Mouse (Mus musculus): Measurements from ENCODE around the gene Sync. TPM values are rescaled to one million over a fixed set of nuclear protein-coding genes. Genes with fewer than 3 reads are reported as not detected.

The Sync gene
- polyA plus RNA-seq, 1 experiment from 2014 or later: 1.8 TPM

- no peak for ATAC-seq (ENCODE audit: low FRiP score)
- Histone ChIP-seq H3K4me3 (no peak overlapping the region), H3K9me3 (replicated peaks) (no peaks in the 10 kb centered on the region), H3K4me2 (replicated peaks) (no peak overlapping the region), H3K27me3 (no peaks in the 10 kb centered on the region), H3K4me1 (no peaks in the 10 kb centered on the region), H3K27ac (no peak overlapping the region), H3K36me3 (peaks cover 33% of the 10 kb centered on the region), H3K9ac (no peak overlapping the region)
- 79% methylated on average over 6 of the region's 6 CpGs for WGBS
Measured at GRCm38 (mm10) chr4:129351111-129351510, 63.7 kb downstream of the Sync start.

- H3K4me2 ChIP-seq (replicated peaks): no peak overlapping the region
- no peak overlapping the region for H3K4me3 ChIP-seq
- no peaks in the 10 kb centered on the region for H3K27me3 ChIP-seq
- no peaks in the 10 kb centered on the region for H3K4me1 ChIP-seq
- 90% methylated on average over 12 of the region's 12 CpGs for WGBS
- H3K9me3 ChIP-seq (replicated peaks): no peaks in the 10 kb centered on the region
- peaks cover 47% of the 10 kb centered on the region for H3K36me3 ChIP-seq
- no peak overlapping the region for H3K9ac ChIP-seq
- no peak for ATAC-seq (ENCODE audit: low FRiP score)
- H3K27ac ChIP-seq: no peak overlapping the region
Measured at GRCm38 (mm10) chr4:129353176-129353575, 65.8 kb downstream of the Sync start.

GRCm38 (mm10) chr4:129354236-129354635 lies 66.8 kb downstream of the Sync start:
- Histone ChIP-seq H3K9ac (no peak overlapping the region), H3K4me2 (replicated peaks) (no peak overlapping the region), H3K4me3 (no peak overlapping the region), H3K9me3 (replicated peaks) (no peaks in the 10 kb centered on the region), H3K27ac (no peak overlapping the region), H3K36me3 (peaks cover 50% of the 10 kb centered on the region), H3K27me3 (no peaks in the 10 kb centered on the region), H3K4me1 (no peaks in the 10 kb centered on the region)
- no peak for ATAC-seq (ENCODE audit: low FRiP score)
- 88% methylated on average over 15 of the region's 15 CpGs for WGBS

- Histone ChIP-seq H3K4me3 (no peak overlapping the region), H3K4me1 (no peaks in the 10 kb centered on the region), H3K9ac (no peak overlapping the region), H3K9me3 (replicated peaks) (no peaks in the 10 kb centered on the region), H3K27ac (no peak overlapping the region), H3K4me2 (replicated peaks) (no peak overlapping the region), H3K36me3 (peaks cover 54% of the 10 kb centered on the region), H3K27me3 (no peaks in the 10 kb centered on the region)
- ATAC-seq (ENCODE audit: low FRiP score): no peak
- WGBS: 94% methylated on average over 15 of the region's 15 CpGs
Measured at GRCm38 (mm10) chr4:129357613-129358163, 70.3 kb downstream of the Sync start.

Small RNA genes lying within 50 kb of the gene (microRNA-seq; reads per million reads assigned to microRNA genes)
- not detected for gene Gm22994

Other genes starting within 250 kb of the Sync start
- gene Rnf19b, start 229.3 kb upstream of the Sync start, polyA plus RNA-seq (2016; fragmentation: Nextera tagmentation; extraction: Ambion mirVana): 17.7 and 20.4 TPM in 2 replicates
- 1.1 and 1.7 TPM in 2 replicates for gene Tmem54, start 182.1 kb upstream of the Sync start, polyA plus RNA-seq (2016; fragmentation: Nextera tagmentation; extraction: Ambion mirVana)
- gene Hpca, start 165.6 kb upstream of the Sync start, polyA plus RNA-seq (2016; fragmentation: Nextera tagmentation; extraction: Ambion mirVana): 8.8 and 12.1 TPM in 2 replicates
- gene Fndc5, start 150.6 kb upstream of the Sync start, polyA plus RNA-seq (2016; fragmentation: Nextera tagmentation; extraction: Ambion mirVana): 3.9 and 6.2 TPM in 2 replicates
- 23.2 and 26.7 TPM in 2 replicates for gene S100pbp, start 97.9 kb upstream of the Sync start, polyA plus RNA-seq (2016; fragmentation: Nextera tagmentation; extraction: Ambion mirVana)
- gene Yars, start 97.9 kb upstream of the Sync start, polyA plus RNA-seq (2016; fragmentation: Nextera tagmentation; extraction: Ambion mirVana): 98.1 and 104 TPM in 2 replicates
- gene C77080, start 26.2 kb upstream of the Sync start, polyA plus RNA-seq (2016; fragmentation: Nextera tagmentation; extraction: Ambion mirVana): 6.0 and 6.4 TPM in 2 replicates
- gene Rbbp4, start 47.8 kb downstream of the Sync start, polyA plus RNA-seq (2016; fragmentation: Nextera tagmentation; extraction: Ambion mirVana): 465 and 467 TPM in 2 replicates
- gene Zbtb8os, start 48.1 kb downstream of the Sync start, polyA plus RNA-seq (2016; fragmentation: Nextera tagmentation; extraction: Ambion mirVana): 33.3 and 33.8 TPM in 2 replicates
- 16.1 and 17.7 TPM in 2 replicates for gene Zbtb8a, start 90.5 kb downstream of the Sync start, polyA plus RNA-seq (2016; fragmentation: Nextera tagmentation; extraction: Ambion mirVana)
- gene Zbtb8b, start 153.2 kb downstream of the Sync start, polyA plus RNA-seq (2016; fragmentation: Nextera tagmentation; extraction: Ambion mirVana): 6.0 and 6.4 TPM in 2 replicates
- gene Bsdc1, start 174.0 kb downstream of the Sync start, polyA plus RNA-seq (2016; fragmentation: Nextera tagmentation; extraction: Ambion mirVana): 33.0 TPM in 2 replicates
- gene Tssk3, start 203.4 kb downstream of the Sync start, polyA plus RNA-seq (2016; fragmentation: Nextera tagmentation; extraction: Ambion mirVana): not detected in 2 replicates
- gene Fam229a, start 203.6 kb downstream of the Sync start, polyA plus RNA-seq (2016; fragmentation: Nextera tagmentation; extraction: Ambion mirVana): 0.46 TPM in 1 of 2 replicates, not detected in the other
- gene Marcksl1, start 226.0 kb downstream of the Sync start, polyA plus RNA-seq (2016; fragmentation: Nextera tagmentation; extraction: Ambion mirVana): 1,978 and 2,031 TPM in 2 replicates